Mouse (Mus musculus) thymus, adult 2 months (tissue): ENCODE measurements around the gene Plekhd1.

Source experiments
- CTCF ChIP-seq: fragments of 200-500 bp; IDR thresholded peaks from 2 replicates; pipeline ENCODE4 v1.5.1; 2012; ENCODE audit warnings: mild to moderate bottlenecking, control low read depth, low read length, moderate library complexity, borderline replicate concordance; ENCODE audit not compliant: control insufficient read depth, poor library complexity, insufficient read depth; ENCODE audit errors: extremely low read depth
- POLR2A ChIP-seq: fragments of 200-500 bp; IDR thresholded peaks from 2 replicates; pipeline ENCODE4 v1.6.1; 2012; ENCODE audit warnings: mild to moderate bottlenecking, low read length, control low read depth, moderate library complexity; ENCODE audit not compliant: control insufficient read depth, poor library complexity, insufficient read depth; ENCODE audit errors: extremely low read depth

- TF ChIP-seq CTCF (no peak), POLR2A (no peak)
These were observed 4.6 kb upstream of the Plekhd1 start for GRCm38 (mm10) chr12:80687788-80688211.
